Mouse (Mus musculus) right cerebral cortex, postnatal 10 days (tissue): ENCODE data around the gene Arl3.
A peak's percentile ranks its signal among the peaks of the same experiment; 100 is the strongest.

Experiments
- DNase-seq, 2 experiments: peaks; one replicate each; pipeline ENCODE4 v3.0.0; 2021; ENCODE audit warnings: low spot score in 2 of 2

Arl3 gene

DNA sequence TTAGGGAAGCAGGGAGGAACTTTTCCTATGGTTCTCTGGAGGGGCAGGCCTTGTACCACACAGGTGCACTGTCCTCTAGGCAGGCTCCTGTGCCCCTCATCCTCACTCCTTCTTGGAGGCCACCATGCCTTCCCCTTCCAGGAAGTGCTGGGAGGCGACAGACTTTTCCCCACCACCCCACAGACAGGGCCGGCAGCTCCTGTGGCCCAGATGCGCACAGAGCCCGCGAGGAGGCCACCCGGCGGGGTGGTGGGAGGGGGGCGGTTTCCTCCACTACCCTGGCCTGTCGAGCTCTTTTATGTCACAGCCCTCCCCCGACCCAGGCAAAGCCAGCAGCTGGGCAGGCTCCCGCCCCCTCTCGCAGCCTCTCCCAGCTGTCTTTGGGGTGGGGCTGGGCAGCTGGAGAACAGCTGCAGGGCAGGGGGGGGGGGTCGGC lies 54.6 kb downstream of the Arl3 start:
- peak in 1 of 2 experiments; percentile 40 for DNase-seq

DNA sequence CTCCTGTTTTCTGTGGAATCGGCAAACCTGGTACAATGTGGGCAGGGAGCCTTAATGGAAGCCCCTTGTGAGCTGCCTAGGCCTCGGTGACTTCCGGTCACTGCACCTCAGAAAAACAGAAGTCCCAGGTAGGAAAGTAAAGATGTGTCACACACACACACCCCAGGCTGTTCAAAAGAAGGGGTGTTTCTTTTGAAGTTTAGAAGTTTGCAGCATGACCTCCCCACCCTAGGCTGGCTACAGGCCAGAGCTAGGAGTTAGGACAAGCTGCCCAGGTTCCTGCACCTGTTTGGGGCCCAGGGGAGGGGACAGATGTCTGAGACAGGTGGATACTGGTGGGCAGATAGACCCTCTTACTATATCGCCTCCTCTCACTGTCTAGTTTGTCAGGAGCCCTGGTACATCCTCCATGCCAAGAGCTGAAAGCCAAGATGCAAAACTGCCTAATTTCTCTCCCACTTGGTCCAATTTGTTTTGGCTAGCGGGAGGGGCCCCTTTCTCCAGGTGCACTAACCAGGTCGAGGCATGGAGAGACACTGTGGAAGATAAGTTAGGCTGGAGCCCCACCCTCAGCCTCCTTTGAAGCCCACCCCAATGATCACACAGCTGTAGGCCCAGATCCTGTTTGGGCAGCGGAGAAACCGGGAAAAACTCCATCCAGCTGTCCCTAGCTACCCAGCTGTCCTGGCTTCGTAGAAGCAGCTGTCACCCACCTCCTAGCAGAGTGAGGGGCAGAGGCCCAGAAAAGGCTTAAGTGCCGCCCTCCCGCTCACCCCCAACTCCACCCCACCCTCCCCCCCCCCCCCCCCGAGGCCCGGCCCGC lies 55.3 kb downstream of the Arl3 start:
- DNase-seq: peak in 1 of 2 experiments; percentile 42

DNA sequence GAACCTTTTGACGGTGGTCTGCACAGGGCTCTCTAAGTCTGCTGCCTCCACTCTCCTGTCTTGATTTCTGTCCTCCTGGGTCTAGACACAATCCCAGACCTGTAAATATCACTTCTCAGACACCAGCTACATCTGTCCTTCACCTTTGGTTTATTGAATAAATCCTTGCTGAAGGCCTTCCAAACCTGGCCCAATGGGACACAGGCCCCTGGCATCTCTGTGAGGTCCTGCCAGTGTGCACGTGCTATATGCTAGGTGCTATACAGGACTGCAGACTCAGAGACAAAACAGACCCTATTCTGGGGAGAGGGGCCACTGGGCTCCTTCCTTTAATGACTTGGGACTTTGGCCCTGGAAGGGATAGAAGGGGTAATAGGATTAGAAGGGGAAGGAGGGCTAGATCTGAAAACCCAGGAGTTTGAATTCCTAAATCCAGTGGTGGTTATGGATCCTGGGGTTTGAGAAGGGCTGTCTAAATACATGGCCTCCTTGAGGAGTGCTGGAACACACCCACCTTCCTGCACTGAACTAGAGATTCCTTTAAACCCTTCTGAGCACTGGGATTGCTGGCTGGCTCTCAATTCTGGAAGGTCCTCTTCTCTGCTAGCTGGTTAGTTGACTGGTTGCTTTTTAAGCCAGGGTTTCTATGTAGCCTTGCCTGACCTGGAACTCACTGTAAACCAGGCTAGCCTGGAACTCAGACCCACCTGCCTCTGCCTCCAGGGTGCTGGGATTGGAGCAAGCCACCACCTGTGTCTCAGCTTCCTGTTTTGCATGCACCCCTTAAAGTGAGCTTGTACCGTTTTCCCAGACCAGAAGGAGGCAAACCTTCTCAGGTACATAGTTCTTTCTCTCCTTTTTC lies 56.1 kb downstream of the Arl3 start:
- DNase-seq: no peak

DNA sequence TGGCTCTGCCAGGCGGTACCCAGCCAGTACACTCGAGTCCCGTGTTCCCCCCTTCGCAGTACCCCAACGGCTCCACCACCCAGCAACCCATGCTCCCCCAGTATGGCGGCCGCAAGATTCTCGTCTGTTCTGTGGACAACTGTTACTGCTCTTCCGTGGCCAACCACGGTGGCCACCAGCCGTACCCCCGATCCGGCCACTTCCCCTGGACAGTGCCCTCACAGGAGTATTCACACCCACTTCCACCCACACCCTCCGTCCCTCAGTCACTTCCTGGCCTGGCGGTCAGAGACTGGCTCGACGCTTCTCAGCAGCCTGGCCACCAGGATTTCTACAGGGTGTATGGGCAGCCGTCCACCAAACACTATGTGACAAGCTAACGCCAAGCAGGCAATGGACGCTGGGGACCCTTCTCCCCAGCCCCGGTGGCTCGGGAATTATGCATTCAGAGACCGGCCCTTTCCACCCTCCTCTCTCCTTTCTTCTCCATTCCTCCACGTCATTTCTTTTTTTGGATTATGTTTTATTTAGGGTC lies 57.6 kb downstream of the Arl3 start:
- peak in 1 of 2 experiments; percentile 36 for DNase-seq

DNA sequence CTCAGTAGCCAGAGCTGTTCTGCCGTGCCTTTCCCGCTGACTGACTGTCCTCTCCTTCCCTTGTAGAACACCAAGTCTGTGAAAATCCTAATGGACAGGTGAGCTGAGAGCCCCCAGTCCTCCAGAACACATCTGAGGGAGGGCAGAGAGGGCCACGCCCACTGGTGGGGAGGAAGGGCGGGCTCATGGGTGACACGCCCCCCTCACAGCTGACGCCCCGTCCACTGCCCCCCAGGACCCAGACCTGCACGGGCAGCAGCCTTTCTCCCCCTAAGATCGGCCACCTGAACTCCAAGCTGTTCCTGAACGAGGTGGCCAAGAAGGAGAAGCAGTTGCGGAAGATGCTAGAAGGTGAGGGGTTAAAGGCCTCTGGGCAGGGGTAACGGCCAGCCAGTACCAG lies 58.6 kb downstream of the Arl3 start:
- peak in 1 of 2 experiments; percentile 21 for DNase-seq

DNA sequence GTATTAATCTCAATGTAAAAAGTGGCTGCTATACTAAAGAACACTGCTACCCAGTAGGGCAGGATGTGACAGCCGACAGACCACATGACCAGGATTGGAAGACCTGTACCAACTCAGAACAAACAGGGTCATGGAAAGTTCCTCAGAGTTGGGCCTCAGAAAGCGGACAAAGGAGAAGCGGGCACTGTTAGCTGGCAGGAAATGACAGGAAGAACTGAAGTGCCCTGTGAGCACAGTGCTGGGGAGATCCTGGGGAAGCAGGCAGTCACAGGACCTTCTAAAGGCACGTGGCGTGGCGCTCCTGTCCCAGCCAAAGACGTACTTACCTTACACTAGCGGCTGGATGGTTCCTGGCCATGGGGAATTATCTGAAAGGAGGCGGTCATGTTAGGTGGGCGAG lies 61.7 kb downstream of the Arl3 start:
- DNase-seq: peak in 1 of 2 experiments; percentile 48

DNA sequence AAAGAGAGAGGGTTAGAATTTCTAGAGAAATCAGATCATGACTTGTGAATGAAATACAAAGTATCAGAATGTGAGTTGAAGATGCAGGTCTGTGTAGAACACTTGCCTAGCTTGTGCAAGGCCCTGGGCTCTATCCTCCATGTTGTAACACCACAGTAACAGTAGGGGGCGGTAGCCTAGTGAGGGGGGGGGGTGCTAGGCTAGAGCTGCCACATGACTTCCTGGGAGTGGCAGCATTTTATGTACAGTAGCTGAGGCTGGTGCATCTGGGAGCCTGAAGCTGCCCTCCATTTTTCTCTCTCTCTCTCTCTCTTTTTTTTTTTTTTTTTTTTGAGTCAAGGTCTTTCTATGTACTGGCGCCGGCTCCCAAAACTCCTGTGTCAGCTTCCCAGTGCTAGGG lies 62.2 kb downstream of the Arl3 start:
- no peak for DNase-seq

DNA sequence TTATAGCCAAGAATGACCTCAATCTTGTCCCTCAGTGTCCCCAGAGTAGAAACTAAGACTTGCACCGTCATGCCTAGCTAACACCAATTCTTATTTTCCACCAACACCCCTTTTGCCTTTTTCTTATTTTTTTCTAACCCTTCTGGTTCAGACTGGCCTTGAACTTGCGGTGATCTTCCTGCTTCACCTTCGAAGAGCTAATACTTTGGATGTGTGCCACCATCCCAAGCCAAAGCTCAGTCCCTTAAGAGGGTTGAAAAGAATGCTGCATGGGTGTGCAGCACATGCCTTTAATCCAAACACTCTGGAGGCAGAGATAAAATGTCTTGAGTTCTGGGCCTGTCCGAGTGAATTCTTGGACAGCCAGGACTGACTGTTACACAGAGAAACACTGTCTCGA lies 62.6 kb downstream of the Arl3 start:
- no peak for DNase-seq

DNA sequence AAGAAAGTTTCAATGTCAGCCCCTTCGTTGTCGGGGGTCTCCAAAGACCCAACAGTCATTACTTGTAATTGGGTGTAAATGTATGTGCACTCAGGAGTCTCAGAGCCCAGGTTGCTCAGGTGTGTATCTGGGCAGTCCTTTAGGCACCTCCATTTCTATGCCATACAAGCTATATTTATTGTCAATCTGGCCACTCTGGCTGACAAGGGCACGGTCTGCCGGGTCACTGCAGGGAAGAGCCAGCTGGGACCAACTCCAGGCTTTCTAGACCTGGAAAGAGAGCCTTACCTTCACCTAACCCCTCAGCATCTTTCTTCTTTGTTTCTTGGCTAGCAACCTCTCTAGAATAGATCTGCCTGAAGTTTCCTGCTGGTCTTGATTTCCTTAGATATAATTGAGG lies 63.3 kb downstream of the Arl3 start:
- no peak for DNase-seq

DNA sequence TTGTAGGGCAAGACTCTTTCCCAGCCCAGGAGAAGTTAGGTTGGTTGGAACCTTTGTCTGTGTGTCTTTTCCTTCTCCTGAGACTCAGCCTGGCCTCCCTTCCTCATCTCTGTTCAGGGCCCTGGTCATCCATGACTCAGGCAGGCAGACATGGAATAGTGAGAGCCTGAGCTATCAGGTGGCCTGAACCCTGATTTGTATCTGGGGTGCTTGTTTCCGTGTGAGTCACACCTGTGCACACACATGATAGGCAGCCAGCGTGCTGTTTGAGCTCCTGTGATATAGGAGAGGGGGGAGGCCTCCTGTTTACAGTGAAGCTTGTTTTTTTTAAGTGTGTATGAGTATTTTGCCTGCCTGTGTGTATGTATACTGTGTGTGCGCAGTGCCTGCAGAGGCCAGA lies 63.8 kb downstream of the Arl3 start:
- no peak for DNase-seq

DNA sequence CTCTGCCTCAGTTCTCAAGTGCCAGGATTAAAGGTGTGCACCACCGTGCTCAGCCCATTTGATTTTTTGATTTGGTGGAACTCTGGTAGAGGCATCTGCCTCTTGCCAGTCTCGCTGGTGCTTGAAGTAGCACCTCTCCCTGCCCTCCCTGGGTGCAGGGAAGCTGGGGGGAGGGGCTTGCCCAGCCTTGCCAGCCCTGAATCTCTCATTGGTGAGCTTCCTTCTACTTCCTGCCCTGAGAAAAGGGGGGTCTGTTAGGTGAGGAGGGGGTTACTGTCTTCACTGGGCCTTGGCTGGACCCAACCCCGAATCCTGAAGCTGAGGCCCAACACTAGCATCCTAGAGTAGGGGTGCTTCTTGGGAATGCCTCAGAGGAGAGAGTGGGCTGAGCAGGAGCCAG lies 64.3 kb downstream of the Arl3 start:
- DNase-seq: no peak

DNA sequence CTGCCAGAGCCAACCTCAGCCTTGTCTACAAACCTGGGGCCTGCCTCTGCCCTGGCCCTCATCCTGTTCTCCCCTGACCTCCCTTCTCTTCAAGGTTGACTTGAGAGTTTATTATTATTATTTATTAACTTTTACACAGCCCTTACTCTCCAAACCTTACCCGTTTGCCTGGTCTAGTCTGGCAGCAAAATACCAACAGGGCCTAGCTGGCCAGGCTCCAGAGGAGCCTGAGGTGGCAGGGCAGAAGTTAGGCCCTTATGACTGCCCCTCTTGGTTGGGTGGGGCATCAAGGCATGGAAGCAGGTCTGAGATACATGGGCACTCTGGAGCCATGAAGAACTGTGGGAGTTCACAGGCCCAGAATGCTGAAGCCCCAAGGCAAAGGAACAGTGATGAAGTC lies 65.2 kb downstream of the Arl3 start:
- no peak for DNase-seq

DNA sequence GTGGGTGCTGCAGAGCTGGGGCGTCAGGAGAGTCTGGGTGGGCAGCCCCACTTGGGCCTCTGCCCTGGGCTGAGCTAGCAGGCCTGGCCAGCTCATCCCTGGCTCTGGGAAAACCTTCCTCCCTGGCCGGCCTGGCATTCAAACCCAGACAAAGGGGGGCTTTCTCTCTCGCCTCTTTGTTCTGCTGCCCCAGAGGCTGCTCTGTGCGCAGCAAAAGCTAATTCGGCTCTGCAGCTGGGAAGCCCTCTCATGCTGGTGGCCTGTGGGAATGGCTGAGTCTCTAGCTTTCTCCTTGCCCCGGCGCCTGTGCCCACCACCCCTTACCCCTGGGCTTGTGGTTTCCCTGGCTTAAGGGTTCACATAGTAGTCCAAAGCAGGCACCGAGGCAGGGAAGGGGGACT lies 65.8 kb downstream of the Arl3 start:
- DNase-seq: peak in 1 of 2 experiments; percentile 71

DNA sequence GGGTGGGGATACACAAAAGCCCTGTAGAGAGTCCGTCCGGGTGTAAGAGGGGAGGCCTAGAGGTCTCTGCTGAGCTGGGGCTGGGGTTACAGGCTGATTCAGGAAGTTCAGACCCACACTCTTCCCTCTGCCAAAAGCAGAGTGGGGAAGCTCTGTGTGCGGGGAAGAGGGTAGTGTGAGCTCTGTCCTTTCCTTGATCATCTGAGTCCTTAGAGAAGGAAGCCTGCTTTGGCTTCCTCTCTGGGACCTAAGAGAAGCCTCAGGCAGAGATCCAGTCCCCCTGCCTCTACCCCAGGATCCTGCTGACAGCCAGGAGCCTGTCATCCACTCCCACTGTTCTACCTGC lies 66.7 kb downstream of the Arl3 start:
- DNase-seq: no peak

DNA sequence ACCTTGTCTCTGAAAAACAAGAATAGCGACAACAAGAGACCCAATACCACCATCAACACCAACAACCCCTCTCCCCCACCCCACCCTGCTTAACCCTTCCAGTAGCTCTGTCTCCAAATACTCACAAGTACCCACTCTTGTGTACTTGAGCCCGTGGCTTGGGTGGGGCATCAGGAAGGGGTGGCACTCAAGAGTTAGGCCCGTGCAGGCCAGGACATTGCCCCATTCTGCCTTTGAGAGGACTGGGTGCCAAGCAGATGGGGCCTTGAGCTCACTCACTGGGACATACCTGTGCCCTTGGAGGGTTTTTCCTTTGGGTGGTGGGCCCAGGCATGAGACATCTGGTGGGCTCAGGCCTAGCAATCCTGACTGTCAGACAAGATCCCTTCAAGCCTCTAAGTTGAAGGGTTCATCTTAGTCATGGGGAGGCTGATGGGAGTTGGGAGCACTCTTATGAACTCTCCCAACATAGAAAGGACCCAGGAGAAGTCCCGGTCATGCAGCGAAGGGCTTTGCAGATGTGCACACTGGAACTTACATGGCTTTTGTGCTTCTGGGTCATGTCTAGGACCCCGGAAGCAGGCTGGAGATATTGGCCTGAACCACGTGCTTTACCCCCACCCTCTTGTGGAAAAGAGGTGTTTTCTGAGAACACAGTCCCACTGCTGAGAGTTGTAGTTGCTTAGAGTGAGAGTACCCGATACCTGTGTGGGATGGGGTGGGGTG lies 67.2 kb downstream of the Arl3 start:
- no peak for DNase-seq

DNA sequence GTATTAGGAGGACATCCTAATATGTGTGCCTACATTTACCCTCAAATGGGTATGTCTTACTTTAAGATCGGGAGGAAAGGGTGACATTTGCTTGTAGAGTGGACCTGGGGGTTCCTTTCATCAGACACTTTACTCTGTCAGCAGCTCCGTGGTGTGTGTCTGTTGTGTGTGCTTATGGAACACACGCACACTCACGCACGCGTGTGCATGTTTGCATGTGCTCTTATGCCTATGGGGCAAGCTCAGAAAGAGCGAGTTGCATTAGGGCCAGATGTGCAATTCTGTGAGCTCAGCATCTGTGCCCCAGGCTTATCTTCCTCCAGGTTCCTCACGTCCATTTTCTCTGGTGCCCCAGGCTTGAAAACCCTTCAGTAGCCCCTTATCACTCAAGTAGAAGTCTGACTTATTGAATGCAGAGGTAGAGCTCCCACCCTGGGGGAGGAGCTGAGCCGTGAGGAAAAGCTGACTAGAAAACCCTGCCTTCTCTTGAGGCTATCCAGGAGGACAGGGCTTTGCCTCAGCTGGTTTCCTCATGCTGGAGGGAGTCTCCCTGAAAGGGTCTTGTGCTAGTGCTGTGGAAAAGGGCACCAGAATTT lies 68.1 kb downstream of the Arl3 start:
- DNase-seq: no peak

DNA sequence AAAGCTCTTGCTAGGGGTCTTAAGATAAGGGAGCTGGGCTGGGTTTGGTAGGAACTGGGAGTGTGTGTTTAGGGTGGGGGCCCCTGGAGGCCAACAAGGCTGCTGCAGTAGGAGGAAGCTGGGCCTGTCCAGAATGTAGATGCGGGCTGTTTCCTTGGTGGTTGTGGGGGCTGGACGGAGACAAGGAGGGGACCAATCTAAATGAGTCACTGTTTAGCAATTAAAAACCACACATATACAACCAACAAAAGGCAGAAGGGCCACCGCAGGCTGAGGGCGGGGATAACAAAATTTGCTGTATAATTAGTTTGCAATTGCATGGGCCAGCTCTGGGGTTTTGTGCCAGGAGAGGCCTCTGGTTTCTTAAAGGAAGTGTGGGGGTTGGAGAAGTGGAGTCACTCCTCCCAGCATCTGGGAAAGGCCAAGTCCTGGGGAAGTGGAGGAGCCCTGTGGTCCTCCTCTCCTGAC lies 68.9 kb downstream of the Arl3 start:
- no peak for DNase-seq

DNA sequence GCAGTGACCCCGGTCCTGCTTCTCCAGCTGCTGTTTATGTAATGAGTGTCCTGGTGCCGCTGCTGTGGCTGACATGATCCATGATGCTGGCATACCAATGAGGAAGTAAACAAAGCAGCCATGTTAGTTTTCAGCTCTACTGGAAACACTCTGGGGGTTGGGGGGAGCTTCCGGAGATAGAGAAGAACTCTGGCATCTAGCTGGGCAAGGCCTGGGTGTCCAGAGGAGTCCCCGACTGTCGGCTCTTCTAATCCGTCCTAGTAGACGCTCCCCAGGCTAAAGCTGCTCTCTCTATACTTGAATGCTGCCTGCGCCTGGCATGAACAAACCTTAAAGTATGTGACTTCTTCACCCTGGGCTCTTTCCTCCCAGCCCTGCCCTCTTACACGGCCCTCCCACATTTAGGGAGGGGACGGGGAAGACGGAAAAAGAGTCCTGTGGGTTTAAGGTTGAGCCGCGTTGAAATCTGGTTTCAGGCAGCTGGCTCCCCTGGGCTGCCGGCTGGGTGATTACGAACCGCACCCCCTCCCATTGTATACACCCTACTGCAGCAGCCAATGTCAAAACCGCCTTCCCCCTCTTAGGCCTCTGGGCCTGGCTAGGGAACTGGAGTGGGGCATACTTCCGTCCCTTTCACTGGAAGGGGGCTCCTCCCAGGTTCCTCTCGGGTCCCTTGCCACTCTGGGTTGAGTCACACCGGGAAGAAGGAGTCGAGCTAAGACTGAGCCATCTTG lies 69.5 kb downstream of the Arl3 start:
- no peak for DNase-seq

DNA sequence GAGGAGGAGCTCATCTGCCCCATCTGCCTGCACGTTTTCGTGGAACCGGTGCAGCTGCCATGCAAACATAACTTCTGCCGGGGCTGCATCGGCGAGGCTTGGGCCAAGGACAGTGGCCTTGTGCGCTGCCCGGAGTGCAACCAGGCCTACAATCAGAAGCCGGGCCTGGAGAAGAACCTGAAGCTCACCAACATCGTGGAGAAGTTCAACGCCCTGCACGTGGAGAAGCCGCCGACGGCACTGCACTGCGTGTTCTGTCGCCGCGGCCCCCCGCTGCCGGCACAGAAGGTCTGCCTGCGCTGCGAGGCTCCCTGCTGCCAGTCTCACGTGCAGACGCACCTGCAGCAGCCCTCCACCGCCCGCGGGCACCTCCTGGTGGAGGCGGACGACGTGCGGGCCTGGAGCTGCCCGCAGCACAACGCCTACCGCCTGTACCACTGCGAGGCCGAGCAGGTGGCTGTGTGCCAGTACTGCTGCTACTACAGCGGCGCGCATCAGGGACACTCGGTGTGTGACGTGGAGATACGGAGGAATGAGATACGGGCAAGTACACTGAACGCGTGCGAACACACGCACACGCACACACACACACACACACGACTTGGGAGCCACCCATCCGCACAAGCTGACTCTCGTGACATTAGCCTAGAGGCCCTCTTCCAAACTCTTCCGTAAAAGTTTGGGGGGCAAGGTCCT lies 70.4 kb downstream of the Arl3 start:
- peak; percentile 89 to 90 for DNase-seq

DNA sequence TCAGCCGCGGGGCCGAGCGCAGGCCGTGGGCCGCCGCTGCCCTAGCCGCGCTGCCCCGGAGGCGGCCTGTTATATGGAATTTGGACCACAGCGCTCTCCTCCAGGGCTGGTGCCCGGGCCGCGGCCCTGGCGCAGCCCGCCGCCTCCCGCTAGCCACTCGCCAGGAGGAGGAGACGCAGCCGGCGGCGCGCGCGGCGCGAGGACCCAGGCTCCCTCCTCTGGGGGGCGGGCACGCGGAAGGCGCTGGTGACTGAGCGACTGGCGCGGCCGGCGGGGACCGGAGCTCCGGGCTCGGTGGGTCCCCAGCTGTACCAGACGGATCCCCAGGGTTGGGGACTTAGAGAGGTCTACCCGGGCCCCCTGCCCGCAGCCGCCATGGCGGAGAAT lies 70.9 kb downstream of the Arl3 start:
- peak; percentile 85 for DNase-seq
